Mouse (Mus musculus) CH12.LX (cell line): ENCODE results near the gene Prr5l. TPM values are rescaled to one million over a fixed set of nuclear protein-coding genes. Genes with fewer than 3 reads are reported as not detected.

Experiments used
- DNase-seq: peaks from one replicate; pipeline ENCODE4 v3.0.0-alpha.2; 2013; ENCODE audit errors: extremely low read depth
- H3K27ac ChIP-seq: 2 replicates; pipeline ENCODE4 v1.5.1; 2012; ENCODE audit warnings: low read depth, mild to moderate bottlenecking, control low read depth, moderate library complexity; ENCODE audit not compliant: insufficient read depth
- H3K27me3 ChIP-seq: replicated peaks from 2 replicates; pipeline ENCODE3; 2012; ENCODE audit warnings: inconsistent platforms
- H3K36me3 ChIP-seq, 2 experiments: replicated peaks in 1 of 2; 2 replicates each; pipeline versions ENCODE3 to v1.6.1; 2012; ENCODE audit warnings: inconsistent platforms in 1 of 2, low read length in 1 of 2, mild to moderate bottlenecking in 1 of 2, mixed read lengths in 1 of 2, moderate library complexity in 1 of 2; ENCODE audit not compliant: control insufficient read depth in 1 of 2, insufficient read depth in 1 of 2
- H3K4me1 ChIP-seq, 2 experiments: 2 replicates each; pipeline ENCODE4 v1.6.1; 2012; ENCODE audit warnings: inconsistent platforms in 1 of 2, moderate library complexity in 1 of 2; ENCODE audit not compliant: insufficient read depth in 2 of 2, control insufficient read depth in 1 of 2
- H3K4me2 ChIP-seq: 2 replicates; pipeline ENCODE4 v1.6.1; 2012; ENCODE audit warnings: low read depth, mild to moderate bottlenecking, control low read depth; ENCODE audit not compliant: poor library complexity, insufficient read depth, severe bottlenecking
- H3K4me3 ChIP-seq, 3 experiments: fragments of 150-350 bp in 1 of 3; sonication (generic) in 1 of 3; replicated peaks in 1 of 3; 2 replicates each; pipeline versions ENCODE3 to v1.5.1; 2011 to 2012; ENCODE audit warnings: low read depth in 2 of 3, low read length in 2 of 3, mild to moderate bottlenecking in 2 of 3, moderate library complexity in 2 of 3, control low read depth in 1 of 3, improper control_type of control experiment in 1 of 3, inconsistent platforms in 1 of 3, mixed read lengths in 1 of 3; ENCODE audit not compliant: poor library complexity in 1 of 3
- H3K79me2 ChIP-seq: replicated peaks from 2 replicates; pipeline ENCODE4 v1.6.1; 2012; ENCODE audit warnings: mild to moderate bottlenecking, moderate library complexity; ENCODE audit not compliant: control insufficient read depth, poor library complexity, insufficient read depth, severe bottlenecking; ENCODE audit errors: extremely low read depth
- H3K9ac ChIP-seq: 2 replicates; pipeline ENCODE4 v1.6.1; 2012; ENCODE audit warnings: low read depth, mild to moderate bottlenecking, control low read depth, moderate library complexity; ENCODE audit not compliant: insufficient read depth
- H3K9me3 ChIP-seq: replicated peaks from 2 replicates; pipeline ENCODE3; 2012; ENCODE audit warnings: low read length, inconsistent platforms, mixed read lengths
- CHD2 ChIP-seq: IDR thresholded peaks from 2 replicates; pipeline ENCODE4 v1.6.1; 2011; ENCODE audit warnings: low read length, improper control_type of control experiment
- E2F4 ChIP-seq: IDR thresholded peaks from 2 replicates; pipeline ENCODE4 v1.6.1; 2011; ENCODE audit warnings: low read depth, low read length, improper control_type of control experiment; ENCODE audit not compliant: insufficient replicate concordance
- ETS1 ChIP-seq: conservative IDR thresholded peaks from 2 replicates; pipeline ENCODE4 v1.6.1; 2012; ENCODE audit warnings: low read depth, mild to moderate bottlenecking, inconsistent platforms, low read length, improper control_type of control experiment, moderate library complexity
- GABPA ChIP-seq: IDR thresholded peaks from 2 replicates; pipeline ENCODE4 v1.6.1; 2012; ENCODE audit warnings: low read depth, low read length, improper control_type of control experiment, inconsistent platforms; ENCODE audit not compliant: insufficient replicate concordance
- IRF4 ChIP-seq: IDR thresholded peaks from 2 replicates; pipeline ENCODE4 v1.6.1; 2014; ENCODE audit warnings: low read depth, mild to moderate bottlenecking, inconsistent platforms, low read length, improper control_type of control experiment
- JUND ChIP-seq: conservative IDR thresholded peaks from 2 replicates; pipeline ENCODE4 v1.6.1; 2011; ENCODE audit warnings: low read depth, low read length, improper control_type of control experiment
- KAT2A ChIP-seq: IDR thresholded peaks from 2 replicates; pipeline ENCODE4 v1.6.1; 2012; ENCODE audit warnings: low read length, improper control_type of control experiment, inconsistent platforms; ENCODE audit not compliant: insufficient replicate concordance
- MEF2A ChIP-seq: IDR thresholded peaks from 2 replicates; pipeline ENCODE4 v1.6.1; 2014; ENCODE audit warnings: low read depth, mild to moderate bottlenecking, inconsistent platforms, low read length, improper control_type of control experiment, borderline replicate concordance
- MXI1 ChIP-seq: IDR thresholded peaks from 2 replicates; pipeline ENCODE4 v1.6.1; 2011; ENCODE audit warnings: mild to moderate bottlenecking, low read depth, low read length, improper control_type of control experiment
- MYC ChIP-seq: IDR thresholded peaks from 2 replicates; pipeline ENCODE4 v1.6.1; 2011; ENCODE audit warnings: low read depth, mild to moderate bottlenecking, improper control_type of control experiment, low read length
- NELFE ChIP-seq: IDR thresholded peaks from 2 replicates; pipeline ENCODE4 v1.6.1; 2011; ENCODE audit warnings: low read depth, low read length, improper control_type of control experiment
- NRF1 ChIP-seq: IDR thresholded peaks from 2 replicates; pipeline ENCODE4 v1.6.1; 2014; ENCODE audit warnings: low read depth, mild to moderate bottlenecking, inconsistent platforms, low read length, improper control_type of control experiment, moderate library complexity
- PAX5 ChIP-seq: IDR thresholded peaks from 2 replicates; pipeline ENCODE4 v1.6.1; 2012; ENCODE audit warnings: low read length, inconsistent platforms, mixed read lengths
- RCOR1 ChIP-seq: conservative IDR thresholded peaks from 2 replicates; pipeline ENCODE4 v1.6.1; 2012; ENCODE audit warnings: low read depth, mild to moderate bottlenecking, inconsistent platforms, low read length, improper control_type of control experiment
- SMC3 ChIP-seq: IDR thresholded peaks from 2 replicates; pipeline ENCODE4 v1.6.1; 2011; ENCODE audit warnings: low read depth, low read length, improper control_type of control experiment
- TBP ChIP-seq: conservative IDR thresholded peaks from 2 replicates; pipeline ENCODE4 v1.6.1; 2011; ENCODE audit warnings: low read depth, low read length, improper control_type of control experiment
- UBTF ChIP-seq: IDR thresholded peaks from 2 replicates; pipeline ENCODE4 v1.6.1; 2012; ENCODE audit warnings: low read depth, mild to moderate bottlenecking, inconsistent platforms, low read length, improper control_type of control experiment, moderate library complexity
- USF1 ChIP-seq: IDR thresholded peaks from 2 replicates; pipeline ENCODE4 v1.6.1; 2014; ENCODE audit warnings: low read depth, mild to moderate bottlenecking, inconsistent platforms, low read length, improper control_type of control experiment
- ZC3H11A ChIP-seq: IDR thresholded peaks from 2 replicates; pipeline ENCODE4 v1.6.1; 2012; ENCODE audit warnings: low read depth, mild to moderate bottlenecking, inconsistent platforms, low read length, improper control_type of control experiment
- ZNF384 ChIP-seq: IDR thresholded peaks from 2 replicates; pipeline ENCODE4 v1.6.1; 2012; ENCODE audit warnings: low read depth, low read length, improper control_type of control experiment, inconsistent platforms
- dilution Hi-C: fragments of 300-500 bp; cut with MboI; formaldehyde crosslinking; loops from 2 replicates; pipeline ENCODE4 v1.14.3; 2020; ENCODE audit warnings: low sequenced_read_pairs; ENCODE audit not compliant: extremely low pct_unique_long_range_greater_than_20kb, extremely low pct_ligation_motif_present
- in situ Hi-C: fragments of 300-500 bp; cut with MboI; formaldehyde crosslinking; loops from 3 replicates; pipeline ENCODE4 v1.14.3; 2019; ENCODE audit warnings: low sequenced_read_pairs, low pct_ligation_motif_present, low pct_unique_long_range_greater_than_20kb, mixed read lengths
- polyA plus RNA-seq: library from polyadenylated mRNA; unstranded; fragments of >175 nt; gene quantifications from 2 replicates; pipeline ENCODE4 v1.2.1, GENCODE M21; 2012; ENCODE audit warnings: low read depth; ENCODE audit not compliant: insufficient read length
- total RNA-seq, 2 experiments: library from RNA; depleted of rRNA; stranded (reverse); fragments of 300-350 nt in 1 of 2; fragments of >200 nt in 1 of 2; gene quantifications; 2 replicates each; pipeline ENCODE4 v1.2.3; 2012 to 2014

Gene Prr5l
- total and polyA plus RNA-seq, 3 experiments, result 0.21 to 0.93 TPM; not detected in 1

DNA sequence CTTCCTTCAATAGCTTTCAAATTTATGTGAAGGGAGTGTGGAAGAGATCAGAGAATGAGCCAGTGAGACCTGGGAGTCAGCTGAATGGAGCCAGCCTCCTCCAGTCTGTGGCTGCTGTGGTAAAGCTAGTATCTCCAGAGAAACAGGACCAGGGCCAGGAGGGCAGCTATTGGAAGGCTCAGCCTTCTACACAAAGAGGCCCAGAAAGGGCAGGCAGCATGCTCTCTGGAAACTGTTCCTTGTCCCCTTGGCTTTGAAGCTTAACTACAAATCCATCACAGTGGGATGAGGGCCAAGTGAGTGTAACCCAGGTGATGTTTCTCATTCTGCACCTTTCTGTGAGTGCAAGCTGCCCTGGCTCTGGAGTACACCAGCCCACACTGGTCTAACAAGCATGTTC, 155.0 kb downstream of the Prr5l start:
- Histone ChIP-seq H3K9ac (no peak overlapping the region), H3K36me3 (no peaks in the 10 kb centered on the region), H3K27ac (no peak overlapping the region), H3K4me3 (no peak overlapping the region), H3K79me2 (no peaks in the 10 kb centered on the region), H3K27me3 (peaks cover 6% of the 10 kb centered on the region), H3K4me1 (peaks cover 9 to 19% of the 10 kb centered on the region in 2 experiments), H3K9me3 (no peaks in the 10 kb centered on the region), H3K4me2 (no peak overlapping the region)
- dilution Hi-C loops (no loop called here), in situ Hi-C loops (no loop called here)
- TF ChIP-seq NELFE (no peak), PAX5 (no peak), GABPA (no peak), IRF4 (no peak), SMC3 (no peak), MXI1 (no peak), E2F4 (no peak), ZNF384 (no peak), UBTF (no peak), JUND (no peak), ZC3H11A (no peak), KAT2A (no peak), MYC (no peak), USF1 (no peak), CHD2 (no peak), NRF1 (no peak), RCOR1 (no peak), ETS1 (no peak), TBP (no peak)
- no peak for DNase-seq

DNA sequence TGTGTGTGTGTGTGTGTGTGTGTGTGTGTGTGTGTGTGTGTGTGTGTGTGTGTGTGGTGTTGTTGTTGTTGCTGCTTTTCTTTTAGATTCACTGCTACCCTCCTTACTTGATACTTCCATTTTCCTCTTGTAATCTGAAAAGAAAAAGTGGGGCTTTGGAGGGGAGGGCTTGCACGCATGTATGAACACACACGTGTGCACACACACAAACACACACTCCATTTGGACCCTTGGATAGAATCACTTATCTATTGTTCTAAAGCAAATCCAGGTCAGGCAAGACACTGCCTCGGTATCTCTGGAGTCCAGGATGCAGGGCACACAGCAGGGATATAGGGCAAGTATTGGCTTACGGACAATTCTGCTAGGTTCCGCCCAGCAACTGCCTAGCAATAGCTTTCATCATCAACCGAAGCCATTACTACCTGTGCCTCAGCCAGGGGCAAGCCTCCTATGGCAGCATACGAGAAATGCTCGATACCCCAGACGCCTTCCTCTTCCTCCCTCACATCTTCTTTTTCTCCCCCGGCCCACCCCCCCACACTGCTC, 159.4 kb downstream of the Prr5l start:
- DNase-seq, result no peak
- Histone ChIP-seq H3K4me1 (no peaks in the 10 kb centered on the region), H3K9ac (no peak overlapping the region), H3K4me3 (no peak overlapping the region), H3K79me2 (no peaks in the 10 kb centered on the region), H3K4me2 (no peak overlapping the region), H3K9me3 (no peaks in the 10 kb centered on the region), H3K36me3 (no peaks in the 10 kb centered on the region), H3K27me3 (peaks cover 13% of the 10 kb centered on the region), H3K27ac (no peak overlapping the region)
- dilution Hi-C loops (no loop called here), in situ Hi-C loops (no loop called here)
- TF ChIP-seq MEF2A, result no peak
- TF ChIP-seq ZNF384, result no peak
